Mouse (Mus musculus) heart, adult 11 months (tissue): ENCODE results near the gene Myt1l.

ENCODE experiments used
- DNase-seq: peaks from one replicate; pipeline ENCODE4 v3.0.0; 2022

Gene Myt1l

DNA sequence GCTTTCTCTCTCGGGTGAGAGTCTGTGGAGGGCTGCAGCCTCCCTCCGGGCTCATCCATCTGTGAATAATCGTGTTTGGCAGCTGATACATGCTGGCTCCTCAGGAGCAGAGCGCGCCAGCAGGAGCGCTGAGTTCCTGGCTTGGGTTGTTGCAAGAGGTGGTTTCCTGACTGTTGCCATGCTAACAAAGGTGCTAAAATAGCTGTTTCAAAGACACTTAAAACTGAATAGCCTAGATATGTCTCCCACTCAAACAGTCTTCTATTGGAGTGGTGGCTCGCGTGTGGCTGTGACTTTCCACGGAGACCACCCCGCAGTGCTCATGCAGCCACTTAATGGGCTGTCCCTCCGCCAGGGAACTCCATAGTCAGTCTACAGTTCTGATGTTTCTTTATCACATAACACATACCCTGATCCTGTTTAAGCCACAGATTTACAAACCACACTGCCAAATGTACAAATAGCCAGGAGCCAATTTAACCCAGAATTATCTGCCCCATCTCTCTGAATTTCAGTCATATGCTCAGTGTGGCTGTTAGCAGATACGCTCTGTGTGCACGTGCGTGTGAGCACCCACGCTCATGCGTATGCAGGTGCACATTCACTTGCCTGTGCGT, 195.6 kb downstream of the Myt1l start:
- no peak for DNase-seq

- DNase-seq = no peak
Measured at GRCm38 (mm10) chr12:29728294-29728693, 200.1 kb downstream of the Myt1l start.

DNA sequence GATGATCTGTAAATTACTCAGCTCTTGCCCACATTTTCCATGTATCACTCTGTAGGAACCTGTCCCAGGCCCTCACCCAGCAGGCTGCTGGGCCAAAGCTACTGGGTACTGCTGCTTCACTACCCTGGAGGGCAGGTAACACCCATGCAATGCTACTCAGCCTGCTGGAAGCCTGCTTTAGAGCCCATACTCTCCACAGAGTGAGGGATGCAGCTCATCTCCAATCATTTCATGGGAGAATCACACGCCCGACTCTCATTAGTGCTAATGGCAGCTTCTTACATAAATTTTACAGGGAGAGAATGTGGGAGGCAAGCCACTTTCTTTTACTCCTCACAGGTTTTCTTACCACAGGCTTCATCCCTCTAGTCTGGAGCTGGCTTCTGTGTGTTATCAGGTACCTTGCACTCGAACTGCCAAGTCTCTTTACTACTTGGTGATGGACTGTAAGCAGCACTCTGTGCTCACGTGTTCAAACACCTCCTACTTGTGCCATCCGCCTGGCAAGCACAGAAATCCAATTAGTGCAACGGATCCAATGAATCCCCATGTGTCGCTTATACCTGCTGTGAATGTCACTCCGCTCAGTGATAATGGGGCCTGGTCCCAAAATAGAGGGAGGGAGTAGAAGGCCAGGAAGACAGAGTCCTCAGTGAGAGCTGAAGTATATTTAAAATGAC, 212.3 kb downstream of the Myt1l start:
- DNase-seq = peak; percentile 44

- DNase-seq = peak; percentile 8
Measured at GRCm38 (mm10) chr12:29741181-29741580, 213.0 kb downstream of the Myt1l start.

DNA sequence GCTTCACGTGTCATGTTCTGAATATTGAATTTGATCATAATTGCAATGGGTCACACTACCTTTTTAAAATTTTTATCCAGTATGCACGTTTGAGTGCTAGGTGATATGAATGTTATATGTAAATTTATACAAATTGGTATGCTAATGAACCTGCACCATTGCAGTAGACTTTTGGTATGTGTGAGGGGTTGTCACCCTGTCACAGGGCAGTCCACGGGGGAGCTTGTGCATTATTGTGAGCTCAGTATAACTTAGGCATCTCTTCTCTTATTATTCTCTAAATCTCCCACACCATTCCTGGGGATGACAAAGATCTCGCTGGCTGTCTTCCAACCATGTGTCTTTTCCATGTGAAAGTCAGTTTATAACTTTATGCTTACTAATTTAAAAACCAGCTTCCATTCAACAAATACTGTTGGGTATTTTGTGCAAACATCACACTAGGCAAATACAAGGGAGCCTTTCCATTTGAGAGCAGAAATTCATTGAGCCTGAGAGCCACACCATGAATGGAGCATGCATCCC, 222.5 kb downstream of the Myt1l start:
- no peak for DNase-seq

DNA sequence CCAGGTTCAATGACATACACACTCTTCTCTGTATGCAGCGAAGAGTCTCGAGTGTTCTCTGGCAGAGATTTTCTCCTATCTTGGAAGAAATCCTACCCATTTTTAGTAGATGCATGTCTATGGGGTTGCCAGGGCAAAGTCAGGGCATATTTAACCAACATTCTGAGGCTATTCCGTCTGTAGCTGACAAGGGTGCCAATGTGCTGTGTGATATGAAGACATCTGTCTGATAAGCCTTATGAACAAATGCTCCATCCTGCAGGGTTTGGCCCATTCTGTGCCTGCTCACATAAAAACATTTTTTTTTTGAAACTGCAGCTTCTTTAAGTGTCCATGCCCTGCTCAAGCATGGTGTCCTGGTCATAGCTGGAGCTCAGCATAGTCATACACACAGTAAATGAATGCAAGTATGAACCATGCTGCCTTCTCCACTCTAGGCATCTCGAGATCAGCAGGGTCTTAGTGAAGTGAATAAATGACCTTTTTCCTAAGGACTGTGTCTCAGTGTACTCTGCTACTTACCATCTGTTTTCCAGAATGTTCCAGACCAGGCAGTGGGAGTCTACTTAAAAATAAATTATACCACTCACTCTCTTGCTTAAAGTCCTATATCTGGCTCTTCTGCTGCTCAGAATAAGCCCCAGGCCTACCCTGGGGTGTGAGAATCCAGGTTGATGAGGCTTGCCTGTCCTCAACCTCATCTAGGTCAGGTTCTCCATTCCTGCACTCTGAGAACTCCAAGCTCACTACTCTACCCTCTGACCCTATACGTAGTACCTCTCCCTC, 227.1 kb downstream of the Myt1l start:
- peak; percentile 36 for DNase-seq

DNA sequence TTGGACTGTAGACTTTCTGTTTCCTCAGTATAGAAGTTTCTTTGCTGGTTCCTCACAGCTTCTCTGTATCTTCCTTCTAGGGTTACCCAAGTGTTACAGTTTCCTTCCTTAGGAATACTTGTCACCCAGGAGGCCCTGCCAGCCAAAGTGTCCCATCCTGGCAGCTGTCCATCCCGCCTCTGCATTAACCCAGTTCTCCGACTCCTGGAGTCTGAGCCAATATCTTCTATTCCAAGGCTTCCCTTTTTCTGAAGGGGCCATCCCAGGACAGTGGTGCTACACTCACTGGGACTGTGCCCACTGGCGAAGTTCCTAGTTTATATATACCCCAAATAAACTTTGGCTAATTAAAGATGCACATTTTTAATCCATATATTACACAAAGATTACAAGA, 227.7 kb downstream of the Myt1l start:
- peak; percentile 77 for DNase-seq

- peak; percentile 72 for DNase-seq
Measured at GRCm38 (mm10) chr12:29760611-29761010, 232.4 kb downstream of the Myt1l start.

DNA sequence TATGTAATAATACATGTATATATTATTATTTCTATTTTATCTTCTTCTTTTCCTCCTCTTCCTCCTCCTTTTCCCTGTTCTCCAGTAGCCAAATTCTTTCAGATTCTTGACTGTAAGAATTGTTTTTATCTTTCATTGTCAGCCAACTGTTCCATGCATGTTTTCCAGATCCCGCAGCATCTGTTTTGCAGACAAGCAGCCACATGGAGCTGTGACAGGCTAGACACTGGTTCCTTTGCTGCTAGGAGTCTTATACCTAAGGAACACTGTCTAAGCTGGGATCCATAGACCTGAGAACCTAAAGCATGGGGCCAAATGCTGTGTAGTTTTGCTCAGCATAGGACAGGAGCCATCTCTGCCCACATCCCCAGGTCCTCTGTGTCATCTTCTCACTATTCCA, 238.0 kb downstream of the Myt1l start:
- DNase-seq = no peak

DNA sequence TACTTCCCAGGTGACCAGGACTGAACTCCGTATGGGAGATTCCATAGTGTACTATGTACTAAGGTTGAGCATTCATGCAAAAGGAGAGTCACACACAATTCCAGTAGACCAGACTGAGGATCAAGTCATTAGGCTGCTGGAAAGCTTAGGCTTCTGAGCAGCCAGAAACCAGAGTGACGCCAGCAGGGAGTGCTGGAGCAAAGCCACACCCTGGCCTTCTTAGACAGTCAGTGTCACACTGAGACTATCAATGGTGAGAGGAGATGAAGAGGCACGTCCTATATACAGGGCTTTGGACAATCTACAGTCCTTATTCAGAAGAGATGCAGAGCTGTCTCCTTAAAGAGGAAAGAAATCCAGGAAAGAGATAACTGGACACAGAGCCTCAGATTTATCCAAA, 243.6 kb downstream of the Myt1l start:
- peak; percentile 59 for DNase-seq

GRCm38 (mm10) chr12:29772401-29772800, 244.2 kb downstream of the Myt1l start:
- DNase-seq = peak; percentile 74

GRCm38 (mm10) chr12:29778901-29779300, 250.7 kb downstream of the Myt1l start:
- DNase-seq = no peak

GRCm38 (mm10) chr12:29789319-29790050, 261.3 kb downstream of the Myt1l start:
- peak; percentile 86 for DNase-seq

DNA sequence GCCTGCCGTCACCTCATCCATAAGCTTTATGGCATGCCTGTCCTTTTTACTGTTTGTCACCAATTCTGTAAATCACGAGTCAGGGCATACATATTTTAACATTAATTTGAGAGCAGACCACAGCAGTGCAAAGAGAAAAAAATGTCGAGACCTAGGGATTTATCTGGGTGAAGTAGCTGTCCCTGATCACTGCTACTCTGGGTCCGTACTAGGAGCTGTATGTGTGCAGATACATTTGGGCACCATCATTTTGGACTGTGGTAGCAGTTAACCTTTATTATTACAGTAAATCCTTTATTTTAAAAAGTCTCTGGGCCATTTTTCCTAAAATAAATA, 261.8 kb downstream of the Myt1l start:
- DNase-seq = no peak

- no peak for DNase-seq
Measured at GRCm38 (mm10) chr12:29792998-29793397, 264.8 kb downstream of the Myt1l start.

- peak; percentile 83 for DNase-seq
Measured at GRCm38 (mm10) chr12:29795107-29795673, 267.0 kb downstream of the Myt1l start.

DNA sequence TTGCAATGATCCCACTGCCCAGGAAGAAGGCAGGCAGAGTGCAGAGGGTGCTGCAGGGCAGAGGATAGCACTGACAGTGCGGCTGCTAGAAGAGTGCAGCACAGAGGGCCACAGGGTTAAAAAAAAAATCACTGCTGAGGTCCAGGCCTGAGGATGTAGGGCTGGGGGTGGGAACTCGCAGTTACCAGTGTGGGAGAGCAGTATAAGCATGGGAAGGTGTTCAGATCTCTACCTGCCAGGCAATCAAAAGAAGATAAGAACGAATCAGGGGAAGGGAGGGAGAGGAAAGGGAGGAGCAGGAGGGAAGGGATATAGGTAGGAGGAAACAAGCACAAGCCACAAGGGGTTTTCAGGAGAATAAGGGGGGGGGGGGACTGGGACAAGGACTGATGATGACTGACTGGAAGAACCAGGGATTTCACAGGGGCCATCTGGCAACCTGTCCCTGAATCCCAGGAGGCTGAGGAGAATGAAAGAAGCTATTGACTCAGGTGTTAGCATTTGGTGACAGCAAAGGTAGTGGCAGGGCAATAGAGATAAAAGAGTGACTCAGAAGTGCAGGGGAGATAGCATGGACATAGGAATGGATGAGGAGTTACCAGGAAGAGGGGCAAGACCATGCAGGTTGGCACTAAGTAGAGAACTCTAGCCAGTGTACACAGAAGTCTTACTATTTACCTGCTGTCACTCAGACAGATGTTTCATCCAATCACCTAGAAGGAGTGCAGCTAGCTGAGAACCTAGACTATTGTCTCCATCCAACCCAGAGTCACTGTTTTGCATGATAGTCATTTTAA, 270.6 kb downstream of the Myt1l start:
- no peak for DNase-seq

DNA sequence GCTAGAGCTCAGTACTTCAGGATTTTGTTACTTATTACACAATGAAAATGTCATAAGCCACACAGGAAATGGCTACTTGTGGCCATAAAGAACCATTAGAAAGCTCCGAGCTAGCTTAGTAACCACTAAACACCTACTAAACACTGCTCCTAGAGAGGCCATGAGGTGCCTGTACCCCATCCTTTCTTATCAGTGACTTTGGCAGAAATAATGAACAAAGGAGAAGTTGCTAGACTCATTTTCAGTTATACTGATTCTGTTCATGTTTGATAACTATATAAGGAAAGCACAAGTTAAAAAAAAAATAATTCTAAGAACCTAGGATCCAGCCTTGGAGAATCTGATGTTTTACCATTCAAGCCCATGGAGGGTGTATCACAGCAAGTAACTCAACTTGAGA, 278.2 kb downstream of the Myt1l start:
- no peak for DNase-seq

DNA sequence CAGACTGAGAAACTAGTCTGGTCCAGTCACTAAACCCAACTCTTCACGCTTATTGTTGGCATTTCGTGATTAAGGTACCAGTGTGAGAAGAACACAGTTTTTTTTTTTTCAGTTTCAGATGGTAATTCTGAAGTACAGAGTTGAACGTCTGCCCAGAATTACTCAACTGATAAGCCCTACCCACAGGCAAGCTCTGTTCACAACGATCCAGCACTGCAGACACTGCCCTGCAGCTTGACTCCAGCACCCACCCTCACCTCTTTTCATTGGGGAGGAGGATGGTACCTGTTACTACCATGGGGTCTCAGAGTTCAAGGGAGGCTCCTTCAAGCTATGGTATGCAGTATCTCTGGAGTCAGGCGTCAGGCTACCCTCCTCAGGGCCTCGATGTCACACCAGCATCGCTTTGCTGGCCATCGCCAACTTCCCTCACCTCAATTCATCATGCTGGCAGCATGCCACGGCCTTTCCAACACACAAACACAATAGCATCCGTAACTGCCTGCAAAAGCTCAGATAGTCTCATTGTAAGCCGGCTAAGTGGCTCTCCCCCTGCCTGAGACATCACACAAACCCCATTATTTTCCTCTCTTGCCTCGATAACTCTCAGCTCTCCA, 281.5 kb downstream of the Myt1l start:
- DNase-seq = no peak

DNA sequence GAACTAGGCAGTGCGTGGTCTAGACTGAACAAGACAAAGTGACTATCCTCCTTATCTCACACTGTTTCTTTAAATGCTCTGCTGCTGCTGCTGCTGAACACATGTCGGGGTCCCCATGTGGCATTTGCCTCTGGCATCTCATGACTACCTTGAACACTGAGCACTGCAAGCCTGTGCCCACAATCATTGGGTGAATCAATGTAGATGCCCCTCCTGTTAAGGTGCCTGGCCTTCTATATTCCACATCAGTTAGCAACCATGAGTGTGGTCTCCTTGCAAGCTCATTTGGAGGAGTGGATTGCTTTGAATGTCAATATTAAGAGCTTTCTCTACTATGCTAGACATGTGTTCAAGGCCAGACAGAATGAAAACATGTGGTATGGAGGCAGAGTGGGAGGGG, 287.3 kb downstream of the Myt1l start:
- DNase-seq = peak; percentile 83

- DNase-seq = peak; percentile 82
Measured at GRCm38 (mm10) chr12:29816130-29816529, 287.9 kb downstream of the Myt1l start.

DNA sequence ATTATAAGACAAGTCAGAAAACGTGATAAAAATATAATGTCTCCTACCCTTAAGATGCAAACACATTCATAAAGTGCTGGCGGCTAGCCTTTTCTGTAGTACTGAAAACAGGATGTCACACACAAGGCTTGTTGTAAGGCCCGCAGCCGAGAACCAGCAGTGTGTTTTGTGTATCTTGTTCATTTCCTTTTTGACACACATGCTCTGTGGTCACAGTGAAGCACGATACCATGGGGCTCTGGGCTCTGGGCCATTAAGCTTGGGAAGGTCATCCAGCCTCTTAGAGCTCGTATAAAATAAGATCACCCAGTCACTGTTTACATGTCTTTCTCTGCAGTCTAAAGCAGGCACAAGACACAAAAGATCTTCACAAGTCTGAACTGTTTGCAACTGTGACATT, 288.6 kb downstream of the Myt1l start:
- DNase-seq = peak; percentile 91
